Mouse (Mus musculus) forebrain, embryonic 10.5 days (tissue): ENCODE measurements around the gene Tomm5. TPM values are rescaled to one million over a fixed set of nuclear protein-coding genes. Genes with fewer than 3 reads are reported as not detected.

Experiments used
- DNase-seq: peaks from one replicate; pipeline ENCODE4 v3.0.0-alpha.2; 2017; ENCODE audit warnings: low spot score; ENCODE audit errors: extremely low spot score
- H3K27ac ChIP-seq: fragments of 300-500 bp; sonication (generic); 2 replicates; pipeline ENCODE4 v1.5.1; 2016; ENCODE audit warnings: mild to moderate bottlenecking
- H3K27me3 ChIP-seq: fragments of 300-500 bp; sonication (generic); 2 replicates; pipeline ENCODE4 v1.6.1; 2016; ENCODE audit warnings: mild to moderate bottlenecking; ENCODE audit not compliant: poor library complexity, severe bottlenecking
- H3K36me3 ChIP-seq: fragments of 300-500 bp; sonication (generic); replicated peaks from 2 replicates; pipeline ENCODE4 v1.6.1; 2016; ENCODE audit warnings: mild to moderate bottlenecking, moderate library complexity
- H3K4me1 ChIP-seq: fragments of 300-500 bp; sonication (generic); 2 replicates; pipeline ENCODE4 v1.6.1; 2016
- H3K4me3 ChIP-seq: fragments of 300-500 bp; sonication (generic); 2 replicates; pipeline ENCODE4 v1.5.1; 2016; ENCODE audit warnings: mild to moderate bottlenecking, moderate library complexity
- H3K9me3 ChIP-seq: fragments of 300-500 bp; sonication (generic); 2 replicates; pipeline ENCODE4 v1.6.1; 2016; ENCODE audit warnings: mild to moderate bottlenecking, moderate library complexity
- whole genome bisulfite sequencing: fragments of 180-500 bp; shearing (Covaris S2); methylation state at CpG from one replicate; pipeline ENCODE4 v1.1.7; 2016; 5-methylcytosine and 5-hydroxymethylcytosine counted together
- polyA plus RNA-seq: library from polyadenylated mRNA; unstranded; fragments of >200 nt; fragmentation: Nextera tagmentation; extraction: Ambion mirVana; gene quantifications from 2 replicates; pipeline ENCODE4 v1.2.1, GENCODE M21; 2016

Gene Tomm5
- polyA plus RNA-seq, result 234 and 236 TPM in 2 replicates

GRCm38 (mm10) chr4:45107601-45108277, at the start of gene Tomm5:
Tomm5 (minus strand) TSS chr4:45108114.
- Histone ChIP-seq H3K27ac (peak within 1 kb of the TSS; percentile 89), H3K9me3 (no peaks in the 10 kb centered on the region), H3K4me1 (peaks cover 19% of the 10 kb centered on the region), H3K27me3 (no peaks in the 10 kb centered on the region), H3K36me3 (peaks cover 35% of the 10 kb centered on the region), H3K4me3 (peak within 1 kb of the TSS; percentile 99)
- peak; percentile 87 for DNase-seq
- WGBS, result under 1% methylated on average over 39 of the region's 39 CpGs

DNA sequence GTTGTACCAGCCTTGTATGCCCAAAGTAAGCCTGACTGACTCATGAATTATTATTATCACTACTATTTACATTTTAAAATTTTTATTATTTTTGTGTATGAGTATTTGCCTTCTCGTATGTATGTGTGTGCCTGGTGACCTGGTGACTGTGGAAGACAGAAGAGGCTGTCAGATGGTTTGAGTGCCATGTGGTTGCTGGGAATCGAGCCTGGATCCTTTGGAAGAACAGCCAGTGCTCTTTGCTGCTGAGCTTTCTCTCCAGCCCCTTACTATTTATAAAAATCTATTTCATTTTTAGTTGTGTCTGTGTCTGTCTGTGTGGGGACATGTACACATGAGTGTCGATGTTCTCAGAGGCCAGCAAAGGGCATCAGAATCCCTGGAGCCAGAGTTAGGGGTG, 48.5 kb upstream of the Tomm5 start:
- Histone ChIP-seq H3K4me3 (no peak overlapping the region), H3K27me3 (no peaks in the 10 kb centered on the region), H3K9me3 (no peaks in the 10 kb centered on the region), H3K27ac (no peak overlapping the region), H3K36me3 (no peaks in the 10 kb centered on the region), H3K4me1 (no peaks in the 10 kb centered on the region)
- 83% methylated on average over 3 of the region's 3 CpGs for WGBS
- no peak for DNase-seq

- peaks cover 22% of the 10 kb centered on the region for H3K4me1 ChIP-seq
- no peaks in the 10 kb centered on the region for H3K36me3 ChIP-seq
- DNase-seq, result no peak
- H3K9me3 ChIP-seq, result no peaks in the 10 kb centered on the region
- 0 out of 2 replicates have a peak, but pooled peaks cover 3% of the 10 kb centered on the region for H3K27me3 ChIP-seq
- H3K4me3 ChIP-seq, result no peak overlapping the region
- 79% methylated on average over 8 of the region's 8 CpGs for WGBS
- no peak overlapping the region for H3K27ac ChIP-seq
These were observed 35.1 kb upstream of the Tomm5 start for GRCm38 (mm10) chr4:45143005-45143404.

- 56% methylated on average over 11 of the region's 11 CpGs for WGBS
- Histone ChIP-seq H3K36me3 (no peaks in the 10 kb centered on the region), H3K4me1 (peaks cover 27% of the 10 kb centered on the region), H3K9me3 (no peaks in the 10 kb centered on the region), H3K27me3 (0 out of 2 replicates have a peak, but pooled peaks cover 3% of the 10 kb centered on the region), H3K27ac (no peak overlapping the region), H3K4me3 (no peak overlapping the region)
- peak; percentile 16 for DNase-seq
These were observed 34.5 kb upstream of the Tomm5 start for GRCm38 (mm10) chr4:45142411-45142810.

DNA sequence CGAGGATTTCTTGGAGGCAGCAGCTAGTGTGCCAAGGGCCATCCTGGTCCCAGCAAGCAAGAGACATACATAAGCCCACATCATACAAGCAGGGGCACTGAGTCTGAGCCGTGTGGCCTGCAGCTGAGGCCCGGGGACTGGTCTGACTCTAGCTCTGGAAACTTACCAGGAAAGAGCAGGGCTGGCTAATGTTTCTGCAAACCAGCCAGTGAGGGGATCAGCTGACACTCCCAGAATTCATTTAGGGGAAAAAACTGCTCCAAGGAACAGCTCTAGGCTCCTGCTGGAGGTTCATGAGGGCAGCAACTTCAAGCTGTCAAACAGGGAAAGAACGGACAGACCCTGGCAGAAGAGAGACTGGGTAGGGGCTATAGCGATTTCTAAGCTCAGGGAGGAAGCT, 33.9 kb upstream of the Tomm5 start:
- WGBS, result 85% methylated on average over 5 of the region's 5 CpGs
- no peaks in the 10 kb centered on the region for H3K36me3 ChIP-seq
- H3K4me3 ChIP-seq, result no peak overlapping the region
- H3K27me3 ChIP-seq, result 0 out of 2 replicates have a peak, but pooled peaks cover 3% of the 10 kb centered on the region
- no peak overlapping the region for H3K27ac ChIP-seq
- H3K9me3 ChIP-seq, result no peaks in the 10 kb centered on the region
- DNase-seq, result no peak
- peaks cover 27% of the 10 kb centered on the region for H3K4me1 ChIP-seq

- H3K9me3 ChIP-seq, result no peaks in the 10 kb centered on the region
- 63% methylated on average over 4 of the region's 4 CpGs for WGBS
- DNase-seq, result no peak
- no peak overlapping the region for H3K27ac ChIP-seq
- H3K4me3 ChIP-seq, result no peak overlapping the region
- H3K27me3 ChIP-seq, result 0 out of 2 replicates have a peak, but pooled peaks cover 3% of the 10 kb centered on the region
- no peaks in the 10 kb centered on the region for H3K36me3 ChIP-seq
- peaks cover 14% of the 10 kb centered on the region for H3K4me1 ChIP-seq
These were observed 29.7 kb upstream of the Tomm5 start for GRCm38 (mm10) chr4:45137636-45138035.

- Histone ChIP-seq H3K36me3 (no peaks in the 10 kb centered on the region), H3K27me3 (no peaks in the 10 kb centered on the region), H3K4me1 (peaks cover 4% of the 10 kb centered on the region), H3K9me3 (no peaks in the 10 kb centered on the region), H3K4me3 (no peak overlapping the region), H3K27ac (no peak overlapping the region)
- DNase-seq, result no peak
- WGBS, result 90% methylated on average over 8 of the region's 8 CpGs
These were observed 26.6 kb upstream of the Tomm5 start for GRCm38 (mm10) chr4:45134471-45134870.

GRCm38 (mm10) chr4:45131021-45131420, 23.1 kb upstream of the Tomm5 start:
- no peak overlapping the region for H3K27ac ChIP-seq
- H3K4me3 ChIP-seq, result no peak overlapping the region
- no peak for DNase-seq
- no peaks in the 10 kb centered on the region for H3K27me3 ChIP-seq
- H3K36me3 ChIP-seq, result no peaks in the 10 kb centered on the region
- H3K4me1 ChIP-seq, result no peaks in the 10 kb centered on the region
- WGBS, result 78% methylated on average over 4 of the region's 4 CpGs
- H3K9me3 ChIP-seq, result no peaks in the 10 kb centered on the region

DNA sequence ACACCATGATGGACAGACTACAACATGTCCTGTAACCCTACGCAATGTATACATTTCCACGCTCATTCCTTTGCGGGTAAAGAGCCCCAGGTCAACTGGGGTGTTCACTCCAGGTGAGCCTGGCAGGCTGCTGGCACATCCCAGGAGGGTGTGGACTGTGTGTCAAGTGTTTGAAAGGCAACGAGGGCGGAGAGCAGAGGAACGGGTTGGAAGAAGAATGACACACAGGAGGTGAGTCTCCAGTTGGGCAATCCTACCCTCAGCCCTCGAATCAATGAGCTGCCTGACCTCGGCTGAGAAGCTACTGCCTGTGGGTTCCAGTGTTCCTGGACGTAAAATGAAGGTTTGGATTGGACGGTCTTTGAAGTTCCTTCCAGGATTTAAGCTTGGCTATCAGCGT, 13.4 kb upstream of the Tomm5 start:
- H3K27ac ChIP-seq, result no peak overlapping the region
- H3K27me3 ChIP-seq, result no peaks in the 10 kb centered on the region
- no peak for DNase-seq
- no peaks in the 10 kb centered on the region for H3K36me3 ChIP-seq
- no peaks in the 10 kb centered on the region for H3K9me3 ChIP-seq
- no peaks in the 10 kb centered on the region for H3K4me1 ChIP-seq
- WGBS, result 93% methylated on average over 11 of the region's 11 CpGs
- H3K4me3 ChIP-seq, result no peak overlapping the region

DNA sequence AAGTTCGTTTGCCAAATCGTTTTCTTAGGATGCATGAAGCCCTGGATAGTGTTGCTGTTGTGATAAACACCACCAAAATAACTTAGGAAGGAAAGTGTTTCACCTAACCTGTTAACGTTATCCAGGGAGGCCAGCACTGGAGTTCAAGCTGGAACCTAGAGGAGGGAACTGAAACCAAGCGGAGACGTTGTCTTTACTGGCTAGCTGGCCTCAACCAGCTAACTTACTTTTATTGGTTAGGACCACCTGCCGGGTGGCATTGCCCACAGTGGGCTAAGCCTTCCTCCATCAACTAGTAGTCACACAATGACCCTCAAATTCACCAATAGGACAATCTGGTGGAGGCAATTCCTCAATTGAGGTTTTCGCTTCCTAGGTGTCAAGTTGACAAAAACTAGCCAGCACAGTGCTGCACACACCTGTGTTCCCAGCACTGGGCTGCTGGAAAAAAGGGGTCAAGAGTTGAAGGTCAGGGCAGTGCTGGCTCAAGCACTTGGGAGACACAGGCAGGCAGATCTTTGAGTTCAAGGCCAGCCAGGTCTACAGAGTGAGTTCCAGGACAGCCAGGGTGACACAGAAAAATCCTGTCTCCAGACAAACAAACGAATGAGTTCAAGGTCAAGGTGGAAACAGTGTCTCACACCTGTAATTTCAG, 669 bp upstream of the Tomm5 start:
- Histone ChIP-seq H3K36me3 (peaks cover 27% of the 10 kb centered on the region), H3K4me1 (peaks cover 19% of the 10 kb centered on the region), H3K27me3 (no peaks in the 10 kb centered on the region), H3K9me3 (no peaks in the 10 kb centered on the region), H3K27ac (peak overlapping the region; percentile 89; the same call in 1 of the 2 replicates), H3K4me3 (peak overlapping the region; percentile 99)
- WGBS, result 70% methylated on average over 8 of the region's 8 CpGs
- no peak for DNase-seq

DNA sequence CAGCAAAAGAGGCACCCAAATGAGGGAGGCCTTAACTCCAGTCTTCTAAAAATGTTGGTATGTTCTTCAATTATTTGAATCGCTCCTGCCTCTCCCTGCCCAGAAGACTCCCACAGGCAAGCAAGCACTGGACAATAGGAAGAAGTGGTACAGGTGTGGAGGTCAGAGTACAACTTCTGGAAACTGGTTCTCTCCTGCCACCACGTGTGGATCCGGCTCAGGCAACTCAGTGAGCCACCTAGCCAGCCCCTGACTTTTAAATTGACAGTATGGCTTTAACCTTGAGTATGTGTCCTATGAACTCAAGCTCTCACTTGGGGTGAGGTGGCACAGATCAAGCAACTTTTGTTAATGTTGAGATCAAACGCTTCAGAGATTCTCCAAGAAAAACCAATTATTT, 848 bp downstream of the Tomm5 start:
- Histone ChIP-seq H3K36me3 (peaks cover 42% of the 10 kb centered on the region), H3K27ac (peak overlapping the region; percentile 89), H3K27me3 (no peaks in the 10 kb centered on the region), H3K4me3 (peak overlapping the region; percentile 99), H3K4me1 (peaks cover 19% of the 10 kb centered on the region), H3K9me3 (no peaks in the 10 kb centered on the region)
- no peak for DNase-seq
- 5% methylated on average over 4 of the region's 4 CpGs for WGBS

GRCm38 (mm10) chr4:45106409-45106808, 1.5 kb downstream of the Tomm5 start:
- Histone ChIP-seq H3K27me3 (no peaks in the 10 kb centered on the region), H3K4me1 (peaks cover 19% of the 10 kb centered on the region), H3K36me3 (peaks cover 48% of the 10 kb centered on the region), H3K27ac (no peak overlapping the region), H3K9me3 (no peaks in the 10 kb centered on the region), H3K4me3 (peak overlapping the region; percentile 99; the same call in 1 of the 2 replicates)
- no peak for DNase-seq
- WGBS, result 69% methylated on average over 5 of the region's 5 CpGs

DNA sequence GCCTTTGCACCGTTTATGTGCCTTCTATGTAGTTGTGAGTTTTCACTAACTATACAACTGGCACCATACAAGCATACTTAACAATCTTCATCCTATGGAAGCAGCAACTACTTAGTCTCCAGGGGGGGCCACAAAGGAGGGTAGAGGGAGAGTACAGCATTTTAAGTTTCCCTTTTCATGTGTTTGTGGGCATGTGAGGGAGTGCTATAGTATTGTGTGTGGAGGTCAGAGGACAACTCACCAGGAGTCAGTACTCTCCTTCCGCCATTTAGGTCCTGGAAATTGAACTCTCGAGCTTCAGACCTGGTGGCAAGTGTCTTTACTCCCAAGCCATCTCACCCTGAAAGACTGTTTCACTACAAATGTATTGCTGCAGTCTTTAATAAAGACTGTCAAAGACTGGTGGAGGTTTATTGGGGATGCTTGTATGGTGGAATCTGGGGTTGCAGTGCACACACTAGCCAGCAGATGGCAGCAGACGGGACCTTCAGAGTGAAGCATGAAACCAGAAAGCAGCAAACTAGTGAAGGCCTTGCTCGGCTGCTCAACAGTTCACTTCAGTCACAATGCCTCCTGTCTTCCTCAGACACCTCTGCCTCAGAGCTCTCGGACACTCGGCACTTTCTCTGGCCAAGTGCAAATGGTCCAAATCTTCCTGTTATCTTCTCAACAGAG, 10.6 kb downstream of the Tomm5 start:
- 26% methylated on average over 7 of the region's 7 CpGs for WGBS
- no peaks in the 10 kb centered on the region for H3K27me3 ChIP-seq
- no peak overlapping the region for H3K27ac ChIP-seq
- H3K4me3 ChIP-seq, result no peak overlapping the region
- DNase-seq, result peak; percentile 72
- peaks cover 15% of the 10 kb centered on the region for H3K36me3 ChIP-seq
- no peaks in the 10 kb centered on the region for H3K4me1 ChIP-seq
- no peaks in the 10 kb centered on the region for H3K9me3 ChIP-seq
